Mouse (Mus musculus): Measurements from ENCODE around the gene Zbp1. TPM values are rescaled to one million over a fixed set of nuclear protein-coding genes. Genes with fewer than 3 reads are reported as not detected.

The Zbp1 gene
- polyA plus RNA-seq, 1 experiment from 2014 or later, result 0.70 TPM

DNA sequence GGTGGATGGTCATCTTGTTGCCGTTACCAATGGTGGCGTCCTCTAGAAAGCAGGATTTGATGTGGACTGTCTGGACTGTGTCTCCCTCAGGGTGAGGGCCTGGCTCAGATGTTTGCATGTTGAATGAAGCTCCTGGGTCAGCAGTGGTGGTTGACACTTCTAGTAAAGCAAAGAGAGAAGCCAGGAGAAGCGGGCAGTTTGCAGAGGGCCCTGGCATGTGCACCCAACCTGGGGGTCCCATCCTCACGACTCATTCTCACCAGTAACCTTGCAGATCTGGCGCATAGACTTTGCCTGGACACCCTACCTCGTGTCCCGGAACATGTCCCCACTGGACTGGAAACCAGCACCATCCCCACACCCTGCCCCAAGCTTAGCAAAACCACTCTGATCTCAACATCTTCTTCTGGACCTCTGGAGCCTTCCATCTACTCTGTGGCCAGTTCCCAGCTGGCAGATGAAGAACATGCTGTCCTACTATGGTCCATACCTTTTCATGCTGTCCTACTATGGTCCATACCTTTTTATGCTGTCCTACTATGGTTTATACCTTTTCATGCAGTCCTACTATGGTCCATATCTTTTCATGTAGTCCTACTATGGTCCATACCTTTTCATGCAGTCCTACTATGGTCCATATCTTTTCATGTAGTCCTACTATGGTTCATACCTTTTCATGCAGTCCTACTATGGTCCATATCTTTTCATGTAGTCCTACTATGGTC, 9.5 kb downstream of the Zbp1 start:
- Histone ChIP-seq H3K27ac (ENCODE audit: low read length) (no peak overlapping the region), H3K27me3 (ENCODE audit: control insufficient read depth, insufficient read depth, low read length) (no peaks in the 10 kb centered on the region), H3K4me1 (ENCODE audit: control insufficient read depth, insufficient read depth, low read length) (no peaks in the 10 kb centered on the region), H3K9me3 (replicated peaks; ENCODE audit: control insufficient read depth, low read length) (0 out of 2 replicates have a peak, but pooled peaks cover under 1% of the 10 kb centered on the region), H3K9ac (ENCODE audit: low read length) (no peak overlapping the region), H3K4me2 (ENCODE audit: low read depth, low read length) (no peak overlapping the region), H3K4me3 (replicated peaks; ENCODE audit: low read length) (no peak overlapping the region), H3K36me3 (ENCODE audit: control insufficient read depth, insufficient read depth, low read length) (no peaks in the 10 kb centered on the region)
- WGBS, result 93% methylated on average over 7 of the region's 7 CpGs
- ATAC-seq (ENCODE audit: insufficient read depth, low FRiP score), result no peak

DNA sequence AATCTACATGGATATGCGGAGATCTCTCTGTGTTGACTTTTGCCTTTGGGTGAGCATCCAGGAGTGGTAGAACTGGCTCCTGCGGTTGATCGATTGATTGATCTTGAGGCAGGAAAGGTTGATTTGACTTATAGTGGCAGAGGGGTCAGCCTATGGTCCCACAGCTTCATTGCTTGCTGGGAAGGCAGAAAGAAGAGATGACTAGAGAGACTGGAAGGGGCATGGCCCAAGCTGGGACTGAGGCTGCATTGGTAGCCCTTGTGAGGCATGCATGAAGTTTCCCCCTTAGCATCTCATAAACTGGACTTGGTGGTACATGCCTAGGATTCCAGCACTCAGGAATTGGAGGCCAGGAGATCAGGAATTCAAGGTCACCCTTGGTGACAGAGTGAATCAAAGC, 11.7 kb downstream of the Zbp1 start:
- Histone ChIP-seq H3K36me3 (ENCODE audit: control insufficient read depth, insufficient read depth, low read length) (no peaks in the 10 kb centered on the region), H3K4me2 (ENCODE audit: low read depth, low read length) (no peak overlapping the region), H3K27me3 (ENCODE audit: control insufficient read depth, insufficient read depth, low read length) (no peaks in the 10 kb centered on the region), H3K9ac (ENCODE audit: low read length) (no peak overlapping the region), H3K27ac (ENCODE audit: low read length) (no peak overlapping the region), H3K4me3 (replicated peaks; ENCODE audit: low read length) (no peak overlapping the region), H3K4me1 (ENCODE audit: control insufficient read depth, insufficient read depth, low read length) (no peaks in the 10 kb centered on the region), H3K9me3 (replicated peaks; ENCODE audit: control insufficient read depth, low read length) (no peaks in the 10 kb centered on the region)
- WGBS, result 94% methylated on average over 3 of the region's 3 CpGs
- no peak for ATAC-seq (ENCODE audit: insufficient read depth, low FRiP score)

DNA sequence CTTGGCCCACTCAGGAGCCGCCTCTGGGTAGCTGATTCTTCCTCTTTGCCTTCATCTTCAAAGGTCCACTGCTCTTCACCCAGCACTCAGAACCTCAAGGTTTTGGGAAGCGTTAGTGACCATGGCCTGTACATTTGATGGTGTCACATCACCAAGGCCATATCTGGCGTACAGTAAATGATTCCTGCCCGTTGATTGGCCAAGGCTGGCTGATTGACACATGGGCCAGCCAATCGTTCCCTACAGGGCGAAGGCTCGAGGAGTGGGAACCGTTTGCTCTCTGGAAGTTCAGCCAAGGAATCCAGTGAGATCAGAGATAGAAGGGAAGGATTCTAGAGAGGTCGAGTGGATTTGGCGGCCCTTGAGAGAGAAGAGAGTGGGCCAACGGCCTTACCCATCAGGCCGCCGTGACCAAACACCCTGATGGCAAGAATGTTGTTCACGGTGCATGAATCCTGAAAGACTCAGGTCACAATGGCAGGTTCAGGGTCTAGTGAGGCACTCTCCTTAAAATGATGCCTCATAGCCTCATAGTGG, 13.1 kb downstream of the Zbp1 start:
- no peaks in the 10 kb centered on the region for H3K9me3 ChIP-seq (replicated peaks; ENCODE audit: control insufficient read depth, low read length)
- 94% methylated on average over 14 of the region's 14 CpGs for WGBS
- H3K4me3 ChIP-seq (replicated peaks; ENCODE audit: low read length), result no peak overlapping the region
- H3K27ac ChIP-seq (ENCODE audit: low read length), result no peak overlapping the region
- no peak for ATAC-seq (ENCODE audit: insufficient read depth, low FRiP score)
- no peaks in the 10 kb centered on the region for H3K4me1 ChIP-seq (ENCODE audit: control insufficient read depth, insufficient read depth, low read length)
- H3K9ac ChIP-seq (ENCODE audit: low read length), result no peak overlapping the region
- H3K27me3 ChIP-seq (ENCODE audit: control insufficient read depth, insufficient read depth, low read length), result no peaks in the 10 kb centered on the region
- H3K4me2 ChIP-seq (ENCODE audit: low read depth, low read length), result no peak overlapping the region
- H3K36me3 ChIP-seq (ENCODE audit: control insufficient read depth, insufficient read depth, low read length), result no peaks in the 10 kb centered on the region

DNA sequence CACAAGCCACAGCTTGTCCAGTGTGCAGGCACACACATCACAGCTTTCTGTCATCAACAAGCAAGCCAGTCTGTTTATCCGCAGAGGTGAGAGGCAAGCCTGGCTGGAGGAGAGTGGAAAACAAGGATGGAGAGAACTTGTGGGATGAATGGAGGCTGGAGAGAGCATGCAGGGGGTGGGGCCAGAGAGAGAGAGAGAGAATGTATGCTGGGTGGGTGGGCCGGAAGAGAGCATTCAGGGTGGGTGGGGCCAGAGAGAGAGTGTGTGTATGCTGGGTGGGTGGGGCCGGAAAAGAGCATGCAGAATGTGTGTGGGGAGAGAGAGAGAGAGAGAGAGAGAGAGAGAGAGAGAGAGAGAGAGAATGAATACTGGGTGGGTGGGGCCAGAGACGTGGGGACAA, 14.1 kb downstream of the Zbp1 start:
- no peaks in the 10 kb centered on the region for H3K9me3 ChIP-seq (replicated peaks; ENCODE audit: control insufficient read depth, low read length)
- no peak overlapping the region for H3K4me2 ChIP-seq (ENCODE audit: low read depth, low read length)
- H3K27ac ChIP-seq (ENCODE audit: low read length), result no peak overlapping the region
- no peaks in the 10 kb centered on the region for H3K4me1 ChIP-seq (ENCODE audit: control insufficient read depth, insufficient read depth, low read length)
- H3K27me3 ChIP-seq (ENCODE audit: control insufficient read depth, insufficient read depth, low read length), result no peaks in the 10 kb centered on the region
- 37% methylated on average over 4 of the region's 4 CpGs for WGBS
- no peak overlapping the region for H3K4me3 ChIP-seq (replicated peaks; ENCODE audit: low read length)
- H3K36me3 ChIP-seq (ENCODE audit: control insufficient read depth, insufficient read depth, low read length), result no peaks in the 10 kb centered on the region
- no peak overlapping the region for H3K9ac ChIP-seq (ENCODE audit: low read length)
- no peak for ATAC-seq (ENCODE audit: insufficient read depth, low FRiP score)

DNA sequence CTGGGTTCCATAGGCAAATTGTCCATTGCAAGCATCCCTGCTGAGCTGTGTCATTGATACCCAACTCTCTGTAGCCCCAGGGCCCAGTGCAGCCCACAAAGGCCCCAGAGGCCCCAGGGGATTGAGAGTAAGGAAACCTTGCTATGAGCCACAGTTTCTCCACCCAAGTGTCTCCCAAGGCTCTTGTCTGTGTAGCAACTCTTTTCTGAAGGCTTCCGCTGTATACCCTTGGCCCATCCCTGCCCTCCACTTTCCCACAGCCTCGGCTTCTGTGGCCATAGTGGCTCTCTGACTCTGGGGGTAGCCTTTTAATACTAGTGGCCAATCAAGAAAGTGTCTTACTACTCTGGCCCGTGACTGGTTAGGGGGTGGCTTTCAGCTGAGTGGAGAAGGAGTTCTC, 15.0 kb downstream of the Zbp1 start:
- no peak for ATAC-seq (ENCODE audit: insufficient read depth, low FRiP score)

DNA sequence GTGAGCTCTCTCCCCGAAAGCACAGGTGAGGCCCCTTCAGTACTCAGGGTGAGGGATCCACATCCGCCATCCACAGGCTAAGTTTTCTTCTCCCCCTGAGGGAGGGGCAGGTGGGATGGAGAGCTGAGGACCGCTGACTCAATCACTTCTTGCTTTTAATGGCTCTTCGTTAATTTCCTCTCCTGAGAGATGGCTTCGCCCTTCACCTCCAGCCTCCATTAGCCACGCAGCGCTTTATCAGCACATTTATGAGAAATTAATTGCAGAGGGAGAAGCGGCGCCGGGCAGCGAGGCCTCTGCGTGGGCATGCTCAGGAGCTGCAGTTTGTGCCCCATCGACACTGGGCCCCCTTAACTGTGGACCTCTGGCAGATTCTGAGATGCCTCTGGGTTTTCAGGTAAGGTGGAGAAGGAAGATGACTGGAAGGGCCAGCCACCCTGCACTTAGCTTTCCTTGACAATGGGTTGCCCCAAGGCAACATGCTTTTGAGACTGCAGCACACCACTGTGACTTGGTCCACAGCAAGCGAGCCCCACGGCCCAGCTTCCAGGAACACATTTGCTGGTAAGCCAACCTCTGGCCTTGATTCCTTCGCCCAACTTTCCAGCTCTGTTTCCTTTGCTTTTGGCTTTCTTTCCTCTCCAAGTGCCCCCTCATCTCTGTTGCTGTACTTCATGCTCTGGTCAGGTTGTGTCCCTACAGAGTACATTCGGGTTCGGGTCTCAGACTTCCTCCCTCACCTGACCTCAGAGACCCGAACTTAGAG, 15.6 kb downstream of the Zbp1 start:
- 86% methylated on average over 19 of the region's 19 CpGs for WGBS
- no peak for ATAC-seq (ENCODE audit: insufficient read depth, low FRiP score)

More for the DNA sequence above, 15.0 kb downstream of the Zbp1 start:
- no peaks in the 10 kb centered on the region for H3K36me3 ChIP-seq (ENCODE audit: control insufficient read depth, insufficient read depth, low read length)
- H3K4me1 ChIP-seq (ENCODE audit: control insufficient read depth, insufficient read depth, low read length), result no peaks in the 10 kb centered on the region
- H3K4me2 ChIP-seq (ENCODE audit: low read depth, low read length), result no peak overlapping the region
- H3K4me3 ChIP-seq (replicated peaks; ENCODE audit: low read length), result no peak overlapping the region
- no peaks in the 10 kb centered on the region for H3K9me3 ChIP-seq (replicated peaks; ENCODE audit: control insufficient read depth, low read length)
- H3K9ac ChIP-seq (ENCODE audit: low read length), result no peak overlapping the region
- no peaks in the 10 kb centered on the region for H3K27me3 ChIP-seq (ENCODE audit: control insufficient read depth, insufficient read depth, low read length)
- H3K27ac ChIP-seq (ENCODE audit: low read length), result no peak overlapping the region
- 93% methylated on average over 3 of the region's 3 CpGs for WGBS

DNA sequence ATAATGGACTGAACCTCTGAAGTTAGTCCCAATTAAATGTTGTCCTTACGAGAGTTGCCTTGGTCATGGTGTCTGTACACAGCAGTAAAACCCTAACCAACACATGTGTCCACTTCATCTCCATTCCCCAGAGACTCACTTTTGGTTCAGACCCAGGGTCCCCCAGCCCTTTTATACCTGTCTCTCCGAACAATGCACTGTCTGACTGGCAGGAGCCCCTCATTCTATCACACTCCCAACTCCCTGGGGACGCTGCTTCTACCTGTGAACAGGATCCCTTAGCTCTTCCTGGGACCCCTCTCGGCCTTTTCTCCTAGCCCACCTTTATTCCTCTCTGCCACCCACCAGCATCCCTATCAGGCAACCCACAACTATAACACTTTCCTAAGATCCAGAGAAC, 23.9 kb downstream of the Zbp1 start:
- Histone ChIP-seq H3K9ac (ENCODE audit: low read length) (no peak overlapping the region), H3K4me2 (ENCODE audit: low read depth, low read length) (no peak overlapping the region), H3K36me3 (ENCODE audit: control insufficient read depth, insufficient read depth, low read length) (no peaks in the 10 kb centered on the region), H3K27me3 (ENCODE audit: control insufficient read depth, insufficient read depth, low read length) (no peaks in the 10 kb centered on the region), H3K4me1 (ENCODE audit: control insufficient read depth, insufficient read depth, low read length) (no peaks in the 10 kb centered on the region), H3K27ac (ENCODE audit: low read length) (no peak overlapping the region), H3K4me3 (replicated peaks; ENCODE audit: low read length) (no peak overlapping the region), H3K9me3 (replicated peaks; ENCODE audit: control insufficient read depth, low read length) (no peaks in the 10 kb centered on the region)
- ATAC-seq (ENCODE audit: insufficient read depth, low FRiP score), result no peak
- 88% methylated on average over 4 of the region's 4 CpGs for WGBS

More for the DNA sequence above, 15.6 kb downstream of the Zbp1 start:
- no peaks in the 10 kb centered on the region for H3K27me3 ChIP-seq (ENCODE audit: control insufficient read depth, insufficient read depth, low read length)
- H3K9ac ChIP-seq (ENCODE audit: low read length), result no peak overlapping the region
- no peaks in the 10 kb centered on the region for H3K36me3 ChIP-seq (ENCODE audit: control insufficient read depth, insufficient read depth, low read length)
- no peak overlapping the region for H3K27ac ChIP-seq (ENCODE audit: low read length)
- H3K4me3 ChIP-seq (replicated peaks; ENCODE audit: low read length), result no peak overlapping the region
- H3K9me3 ChIP-seq (replicated peaks; ENCODE audit: control insufficient read depth, low read length), result no peaks in the 10 kb centered on the region
- no peak overlapping the region for H3K4me2 ChIP-seq (ENCODE audit: low read depth, low read length)
- no peaks in the 10 kb centered on the region for H3K4me1 ChIP-seq (ENCODE audit: control insufficient read depth, insufficient read depth, low read length)

DNA sequence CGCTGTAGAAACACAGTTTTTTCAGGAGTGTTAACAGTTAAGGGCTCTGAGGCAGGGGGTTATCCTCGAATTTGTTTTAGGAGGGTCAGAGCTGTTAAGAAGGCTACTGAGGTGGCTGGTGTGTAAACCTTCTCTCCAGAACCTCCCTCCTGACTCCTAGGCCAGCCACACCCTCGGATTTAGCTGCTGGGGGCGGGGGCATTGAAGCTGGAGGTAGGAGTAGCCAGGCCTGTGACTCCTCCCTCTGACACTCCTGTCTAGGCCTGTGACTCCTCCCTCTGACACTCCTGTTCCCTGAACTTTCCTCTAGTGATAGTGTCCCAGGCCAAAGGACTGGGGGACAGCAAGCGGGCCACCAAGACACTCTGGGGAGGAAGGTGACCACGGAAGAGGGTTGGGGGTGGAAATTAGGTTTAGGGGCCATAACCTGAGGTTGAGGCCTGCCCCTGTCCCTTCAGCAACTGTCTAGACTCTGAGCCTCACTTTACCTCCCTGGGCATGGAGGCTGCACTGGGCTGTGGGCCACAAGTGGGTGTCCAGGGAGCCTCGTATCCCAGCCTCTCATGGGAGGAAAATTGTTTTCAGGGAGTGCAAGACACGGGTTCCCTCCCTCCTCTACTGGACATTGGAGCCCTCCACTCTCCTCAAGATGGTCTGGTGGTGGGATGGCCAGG, 31.4 kb downstream of the Zbp1 start:
- Histone ChIP-seq H3K36me3 (ENCODE audit: control insufficient read depth, insufficient read depth, low read length) (no peaks in the 10 kb centered on the region), H3K27ac (ENCODE audit: low read length) (no peak overlapping the region), H3K4me2 (ENCODE audit: low read depth, low read length) (no peak overlapping the region), H3K4me3 (replicated peaks; ENCODE audit: low read length) (no peak overlapping the region), H3K27me3 (ENCODE audit: control insufficient read depth, insufficient read depth, low read length) (no peaks in the 10 kb centered on the region; the same call in 1 of the 2 replicates), H3K4me1 (ENCODE audit: control insufficient read depth, insufficient read depth, low read length) (peaks cover 8% of the 10 kb centered on the region; the same call in 1 of the 2 replicates), H3K9ac (ENCODE audit: low read length) (no peak overlapping the region), H3K9me3 (replicated peaks; ENCODE audit: control insufficient read depth, low read length) (no peaks in the 10 kb centered on the region)
- peak; percentile 73 for ATAC-seq (ENCODE audit: insufficient read depth, low FRiP score)
- WGBS, result 32% methylated on average over 8 of the region's 8 CpGs
